Mouse (Mus musculus): ENCODE data around the gene Mrpl10.

DNA sequence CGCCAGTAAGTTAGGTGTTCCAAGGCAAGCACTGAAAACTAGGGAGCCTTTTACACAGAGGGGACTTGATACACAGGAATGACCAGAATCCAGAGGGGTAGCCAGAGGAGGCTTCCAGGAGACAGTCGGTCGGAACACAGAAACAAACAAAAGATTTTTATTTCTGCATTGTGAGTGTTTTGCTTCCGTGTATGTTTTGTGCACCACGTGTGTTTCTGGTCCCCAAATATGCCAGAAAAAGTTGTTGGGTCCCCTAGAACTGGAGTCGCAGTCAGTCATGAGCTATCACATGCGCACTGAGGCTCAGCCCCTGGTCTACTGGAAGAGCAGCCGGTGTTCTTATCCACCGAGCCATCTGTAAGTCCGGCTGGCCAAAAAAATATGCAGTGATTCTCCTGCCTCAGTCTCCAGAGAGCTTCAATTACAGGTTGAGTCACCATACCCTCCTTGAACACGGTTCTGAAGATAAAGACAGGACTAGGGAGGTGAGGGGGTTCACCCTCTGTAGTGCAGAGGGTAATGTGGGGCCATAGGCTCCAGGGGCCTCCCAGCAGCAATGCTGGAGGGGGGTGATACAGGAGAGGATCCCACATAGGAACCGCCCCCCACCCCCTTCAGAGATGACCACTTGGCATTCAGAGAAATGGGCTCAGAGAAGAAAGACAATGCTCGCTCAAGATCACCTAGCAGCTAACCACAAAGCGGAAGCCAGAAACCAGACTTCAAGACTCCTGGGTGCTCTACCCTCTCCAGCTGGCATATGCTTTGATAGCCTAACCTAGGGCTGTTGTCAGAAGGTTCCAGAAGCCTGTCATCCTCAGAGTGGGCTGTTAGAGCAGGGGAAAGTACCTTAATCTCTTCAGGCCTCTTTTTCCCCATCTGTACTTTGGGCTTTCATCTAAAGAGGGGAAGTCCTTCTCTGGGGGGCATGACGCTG lies 45.3 kb upstream of the Mrpl10 start:
- no peak for TF ChIP-seq CTCF (IDR thresholded peaks at IDR 0.05; ENCODE audit: low read depth, low read length)
- no peak for TF ChIP-seq POLR2A (IDR thresholded peaks at IDR 0.05; ENCODE audit: borderline replicate concordance, low read depth, low read length)
